Mouse (Mus musculus) neural tube, embryonic 12.5 days (tissue): ENCODE measurements around the gene Gm49395. TPM values are rescaled to one million over a fixed set of nuclear protein-coding genes. Genes with fewer than 3 reads are reported as not detected.

Experiments used
- ATAC-seq: fragments of 200-750 bp; cut with Nextera tagmentation; 2 replicates; pipeline ENCODE4 v1.8.0; 2017; ENCODE audit warnings: low read depth, mild to moderate bottlenecking, moderate TSS enrichment, moderate library complexity; ENCODE audit not compliant: low FRiP score
- H3K27ac ChIP-seq: fragments of 300-500 bp; sonication (generic); 2 replicates; pipeline ENCODE4 v1.5.1; 2016
- H3K27me3 ChIP-seq: fragments of 300-500 bp; sonication (generic); replicated peaks from 2 replicates; pipeline ENCODE4 v1.6.1; 2016; ENCODE audit warnings: mild to moderate bottlenecking
- H3K36me3 ChIP-seq: fragments of 300-500 bp; sonication (generic); 2 replicates; pipeline ENCODE4 v1.6.1; 2016; ENCODE audit warnings: mild to moderate bottlenecking
- H3K4me1 ChIP-seq: fragments of 300-500 bp; sonication (generic); 2 replicates; pipeline ENCODE4 v1.6.1; 2016
- H3K4me2 ChIP-seq: fragments of 300-500 bp; sonication (generic); replicated peaks from 2 replicates; pipeline ENCODE4 v1.6.1; 2016; ENCODE audit warnings: mild to moderate bottlenecking
- H3K4me3 ChIP-seq: fragments of 300-500 bp; sonication (generic); 2 replicates; pipeline ENCODE4 v1.5.1; 2016
- H3K9ac ChIP-seq: fragments of 300-500 bp; sonication (generic); 2 replicates; pipeline ENCODE4 v1.6.1; 2016; ENCODE audit warnings: mild to moderate bottlenecking
- H3K9me3 ChIP-seq: fragments of 300-500 bp; sonication (generic); 2 replicates; pipeline ENCODE4 v1.6.1; 2016; ENCODE audit warnings: mild to moderate bottlenecking
- WGBS: fragments of 180-500 bp; shearing (Covaris S2); methylation state at CpG from one replicate; pipeline ENCODE4 v1.1.7; 2016; 5-methylcytosine and 5-hydroxymethylcytosine counted together
- polyA plus RNA-seq: library from polyadenylated mRNA; unstranded; fragments of >200 nt; fragmentation: Nextera tagmentation; extraction: Ambion mirVana; gene quantifications from 2 replicates; pipeline ENCODE4 v1.2.1, GENCODE M21; 2016

The Gm49395 gene
- polyA plus RNA-seq, 1 experiment from 2014 or later = 2.7 TPM

DNA sequence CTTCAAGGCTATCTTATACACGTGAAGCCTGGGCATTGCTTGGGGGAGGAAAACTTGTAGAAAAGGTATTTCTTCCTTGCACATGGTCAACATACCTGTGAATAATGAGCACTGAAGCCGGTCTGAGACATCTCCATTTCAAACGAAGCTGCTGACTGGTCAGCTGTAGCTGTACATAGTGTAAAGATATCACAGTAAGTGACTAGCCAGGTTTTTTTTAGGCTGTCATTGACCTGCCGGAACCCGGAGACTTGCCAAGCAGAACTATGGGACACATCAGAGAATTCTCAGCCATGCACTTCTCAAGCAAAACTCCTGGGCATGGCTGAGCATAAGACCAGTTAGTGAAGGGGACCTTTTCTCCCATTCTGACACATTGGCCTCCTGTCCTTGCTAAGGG is 99.6 kb downstream of the Gm49395 start:
- WGBS = 93% methylated on average over 5 of the region's 5 CpGs
- no peak for ATAC-seq
- no peaks in the 10 kb centered on the region for H3K9me3 ChIP-seq

DNA sequence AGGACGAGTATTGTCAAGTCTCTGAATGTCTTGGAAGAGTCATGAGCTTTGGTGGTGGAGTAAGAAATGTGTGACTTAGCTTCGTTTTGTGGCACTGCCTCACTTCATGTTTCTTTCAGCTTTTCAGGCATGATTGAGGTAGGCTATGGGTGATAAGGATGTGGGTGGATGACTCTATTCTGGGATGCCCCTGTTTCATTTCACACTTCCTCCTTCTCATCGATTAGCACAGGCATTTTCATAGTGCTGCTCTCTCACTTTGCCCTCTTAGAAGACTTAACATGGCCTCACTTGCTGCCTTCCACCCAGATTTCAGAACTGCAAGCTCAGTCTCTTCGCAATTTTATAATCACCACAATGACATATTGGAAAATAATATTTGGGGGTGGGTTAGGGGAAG is 102.1 kb downstream of the Gm49395 start:
- Histone ChIP-seq H3K4me2 (no peak overlapping the region), H3K4me1 (no peaks in the 10 kb centered on the region), H3K4me3 (no peak overlapping the region), H3K9ac (no peak overlapping the region), H3K36me3 (no peaks in the 10 kb centered on the region), H3K27me3 (no peaks in the 10 kb centered on the region), H3K9me3 (no peaks in the 10 kb centered on the region), H3K27ac (no peak overlapping the region)
- no peak for ATAC-seq
- WGBS = 93% methylated on average over 4 of the region's 4 CpGs

More for the DNA sequence above, 99.6 kb downstream of the Gm49395 start:
- H3K4me2 ChIP-seq = no peak overlapping the region
- no peaks in the 10 kb centered on the region for H3K27me3 ChIP-seq
- H3K36me3 ChIP-seq = no peaks in the 10 kb centered on the region
- 0 out of 2 replicates have a peak, but pooled peaks cover 5% of the 10 kb centered on the region for H3K4me1 ChIP-seq
- H3K4me3 ChIP-seq = no peak overlapping the region
- no peak overlapping the region for H3K9ac ChIP-seq
- H3K27ac ChIP-seq = no peak overlapping the region

DNA sequence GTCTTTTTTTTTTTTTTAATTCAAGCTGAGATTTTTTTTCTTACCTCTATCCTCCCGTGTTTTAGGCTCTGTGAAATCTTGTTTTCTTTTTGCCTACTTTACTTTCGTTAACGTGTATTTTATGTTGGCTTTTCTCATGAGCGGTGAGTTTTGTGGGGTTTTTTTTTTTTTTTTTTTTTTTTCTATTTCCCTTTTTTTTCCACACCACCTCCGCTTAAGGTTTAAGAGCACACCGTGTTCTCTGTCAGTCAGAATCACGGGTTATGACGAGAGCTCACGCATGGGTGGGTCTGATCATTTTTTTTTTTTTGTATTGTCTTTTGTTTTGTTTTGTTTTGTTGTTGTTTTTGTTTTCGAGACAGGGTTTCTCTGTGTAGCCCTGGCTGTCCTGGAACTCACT is 103.6 kb downstream of the Gm49395 start:
- no peaks in the 10 kb centered on the region for H3K9me3 ChIP-seq

DNA sequence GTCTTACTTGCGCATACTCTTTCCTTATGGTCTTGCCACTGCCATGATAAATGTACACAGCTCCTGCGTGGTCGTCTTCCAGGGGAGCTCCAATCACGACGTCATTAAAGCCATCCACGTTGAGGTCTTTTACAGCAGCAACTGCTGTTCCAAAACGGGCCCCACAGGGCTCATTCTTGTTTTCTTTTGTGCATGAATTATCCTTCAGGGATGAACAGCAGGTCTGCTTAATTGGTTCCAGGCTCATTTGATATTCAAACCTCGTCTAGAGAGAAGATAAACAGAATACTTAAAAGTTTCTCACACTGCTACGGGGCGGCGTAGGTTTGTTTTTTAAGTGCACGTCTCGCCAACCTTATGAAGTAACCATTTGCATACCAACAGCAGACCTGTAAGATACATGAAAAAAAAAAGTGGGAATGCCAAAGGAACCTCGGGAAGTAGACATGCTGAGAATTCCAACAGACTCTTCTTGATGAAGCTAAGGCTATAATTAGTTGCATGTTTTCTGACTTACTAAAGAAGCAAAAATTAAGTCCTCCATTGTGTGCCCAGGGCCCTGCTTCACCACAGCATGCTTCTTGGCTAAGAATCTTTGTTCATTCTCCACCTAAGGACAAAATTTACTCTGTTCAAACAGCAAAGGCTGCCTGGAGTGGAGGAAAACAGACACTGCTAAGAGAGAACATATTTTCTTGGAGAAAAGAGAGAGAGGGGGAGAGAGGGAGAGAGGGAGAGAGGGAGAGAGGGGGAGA is 109.3 kb downstream of the Gm49395 start:
- Histone ChIP-seq H3K36me3 (no peaks in the 10 kb centered on the region), H3K4me3 (no peak overlapping the region), H3K4me1 (peaks cover 6% of the 10 kb centered on the region; the same call in 1 of the 2 replicates), H3K4me2 (peak overlapping the region; percentile 36), H3K9ac (no peak overlapping the region), H3K27me3 (no peaks in the 10 kb centered on the region), H3K9me3 (no peaks in the 10 kb centered on the region), H3K27ac (no peak overlapping the region)
- peak; percentile 70 for ATAC-seq
- 14% methylated on average over 14 of the region's 14 CpGs for WGBS

More for the DNA sequence above, 103.6 kb downstream of the Gm49395 start:
- Histone ChIP-seq H3K4me1 (no peaks in the 10 kb centered on the region), H3K27me3 (no peaks in the 10 kb centered on the region), H3K9ac (no peak overlapping the region), H3K27ac (no peak overlapping the region), H3K4me2 (no peak overlapping the region), H3K36me3 (no peaks in the 10 kb centered on the region), H3K4me3 (no peak overlapping the region)
- 91% methylated on average over 10 of the region's 10 CpGs for WGBS
- no peak for ATAC-seq

DNA sequence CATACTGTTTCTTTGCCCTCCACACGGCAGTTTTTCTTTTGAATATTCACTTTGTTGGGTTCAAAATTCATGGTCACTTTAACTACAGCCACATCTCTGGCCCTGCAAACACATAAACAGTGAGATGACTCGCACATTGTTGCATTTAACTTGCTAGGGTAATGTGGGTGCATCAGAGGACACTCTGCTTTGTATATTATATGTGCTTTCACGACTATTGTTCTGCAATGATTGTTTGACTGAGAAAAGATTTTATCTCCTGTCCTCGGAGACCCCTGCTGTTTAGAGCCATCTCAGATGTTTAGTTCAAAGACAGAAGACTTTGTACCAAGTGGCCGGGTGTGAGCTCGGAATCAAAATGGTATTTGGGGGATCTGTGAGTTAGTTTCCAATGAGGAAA is 114.1 kb downstream of the Gm49395 start:
- no peak overlapping the region for H3K4me2 ChIP-seq
- no peak overlapping the region for H3K27ac ChIP-seq
- no peaks in the 10 kb centered on the region for H3K27me3 ChIP-seq
- H3K36me3 ChIP-seq = no peaks in the 10 kb centered on the region
- no peak for ATAC-seq
- H3K9ac ChIP-seq = no peak overlapping the region
- WGBS = 55% methylated on average over 6 of the region's 6 CpGs
- peaks cover 5% of the 10 kb centered on the region; the same call in 1 of the 2 replicates for H3K4me1 ChIP-seq
- no peak overlapping the region for H3K4me3 ChIP-seq
- no peaks in the 10 kb centered on the region for H3K9me3 ChIP-seq

DNA sequence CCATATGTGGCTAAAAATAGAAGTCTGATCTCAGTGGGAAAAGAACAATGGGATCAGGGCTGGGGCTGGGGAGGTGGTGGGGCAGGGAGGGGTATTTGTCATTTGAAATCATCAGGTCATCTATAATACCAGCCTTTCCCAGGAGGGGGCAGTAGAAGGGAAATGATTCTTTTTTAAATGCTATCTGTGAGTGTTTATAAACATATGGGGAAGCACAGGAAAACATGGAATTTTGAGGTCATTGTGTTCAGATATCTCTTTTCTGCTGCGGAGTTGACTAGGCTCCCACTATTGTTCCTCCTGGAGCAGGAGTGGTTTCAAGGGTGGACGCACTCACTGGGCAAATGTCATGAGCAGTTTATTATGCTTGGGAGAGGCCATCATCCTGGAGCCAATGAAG is 114.6 kb downstream of the Gm49395 start:
- WGBS = 58% methylated on average over 2 of the region's 2 CpGs
- Histone ChIP-seq H3K4me2 (no peak overlapping the region), H3K9me3 (no peaks in the 10 kb centered on the region), H3K36me3 (no peaks in the 10 kb centered on the region), H3K4me3 (no peak overlapping the region), H3K27me3 (no peaks in the 10 kb centered on the region), H3K27ac (no peak overlapping the region), H3K9ac (no peak overlapping the region), H3K4me1 (peaks cover 1% of the 10 kb centered on the region; the same call in 1 of the 2 replicates)
- ATAC-seq = no peak

Other genes starting within 250 kb of the Gm49395 start
- gene Itga2, start 169.8 kb downstream of the Gm49395 start, polyA plus RNA-seq = 1.3 and 3.0 TPM in 2 replicates
- 4.1 and 5.2 TPM in 2 replicates for gene Pelo, start 11.7 kb downstream of the Gm49395 start, polyA plus RNA-seq
- 7.1 and 8.0 TPM in 2 replicates for gene Itga1, start within 50 bp of the Gm49395 start, polyA plus RNA-seq